8 mouse cellular contexts compared by ENCODE assay signal in the genomic region with DNA sequence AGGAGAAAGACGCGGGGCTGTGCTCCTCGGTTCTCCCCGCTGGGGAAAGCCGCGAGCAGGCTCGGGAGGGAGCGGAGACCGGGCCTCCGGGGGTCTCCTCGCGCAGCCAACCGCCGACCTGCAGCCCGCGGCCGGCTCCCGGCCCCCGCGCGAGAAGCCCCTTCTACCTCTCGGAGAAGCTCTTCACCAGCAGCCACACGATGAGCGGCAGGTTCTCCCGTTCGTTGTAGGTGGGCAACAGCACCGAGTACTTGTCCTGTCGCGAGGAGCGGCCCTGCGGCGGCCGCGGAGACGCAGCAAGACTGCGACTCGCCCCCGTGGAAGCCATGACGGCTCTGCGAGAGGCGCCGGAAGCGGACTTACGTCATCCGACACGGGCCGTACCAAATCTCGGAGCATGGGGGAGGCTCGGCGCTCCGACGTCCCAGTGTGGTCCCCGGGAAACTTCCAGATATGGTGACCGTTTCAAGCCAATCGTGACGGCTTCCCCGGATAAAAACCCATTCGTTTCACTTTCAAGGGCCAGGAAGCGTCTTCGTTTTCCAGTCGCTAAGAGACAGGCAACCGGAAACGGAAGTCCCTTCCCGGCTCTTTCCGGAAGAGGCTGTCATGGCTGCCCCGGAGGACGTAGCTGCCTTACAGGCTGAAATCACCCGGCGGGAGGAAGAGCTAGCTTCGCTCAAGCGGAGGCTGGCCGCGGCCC. TPM values are rescaled to one million over a fixed set of nuclear protein-coding genes. Genes with fewer than 3 reads are reported as not detected.
A peak's percentile ranks its signal among the peaks of the same experiment; 100 is the strongest.
DNase-seq lines count a peak whose midpoint lies in the region; ATAC-seq lines count a peak whose summit lies in the region.

Gm20716 (minus strand) TSS at position 339 of the 703 bp plus-strand sequence.
Dpm1 (minus strand) TSS at position 566 of the 703 bp plus-strand sequence.
Mocs3 (plus strand) TSS at position 597 of the 703 bp plus-strand sequence.

- H3K27me3 ChIP-seq in embryonic facial prominence, embryonic 14.5 days (replicated peaks; ENCODE audit: control insufficient read depth, insufficient read depth, low read length), result no peaks in the 10 kb centered on the region
- no peaks in the 10 kb centered on the region for H3K27me3 ChIP-seq in limb, embryonic 15.5 days

- H3K4me3 ChIP-seq in embryonic facial prominence, embryonic 14.5 days (ENCODE audit: low read depth, low read length), result peak within 1 kb of the TSS; percentile 100
- peak within 1 kb of the TSS; percentile 76 for H3K4me3 ChIP-seq in limb, embryonic 15.5 days

- WGBS in embryonic facial prominence, embryonic 14.5 days, result 0% methylated on average over 61 of the region's 73 CpGs
- WGBS in limb, embryonic 15.5 days, result 0% methylated on average over 73 of the region's 73 CpGs

- H3K36me3 ChIP-seq in embryonic facial prominence, embryonic 14.5 days (ENCODE audit: control insufficient read depth, insufficient read depth, low read length), result peaks cover 41% of the 10 kb centered on the region
- H3K36me3 ChIP-seq in limb, embryonic 15.5 days, result peaks cover 43% of the 10 kb centered on the region

- no peaks in the 10 kb centered on the region for H3K9me3 ChIP-seq in embryonic facial prominence, embryonic 14.5 days (ENCODE audit: control insufficient read depth, low read length)
- H3K9me3 ChIP-seq in limb, embryonic 15.5 days, result no peaks in the 10 kb centered on the region

- DNase-seq in 3T3-L1 (ENCODE audit: low read depth, low spot score), result peak; percentile 93
- DNase-seq in adrenal gland, postnatal 4 days (ENCODE audit: low spot score in 2 of 2), result peak; percentile 69 to 78
- peak; percentile 94 for DNase-seq in embryonic facial prominence, embryonic 14.5 days (ENCODE audit: low spot score)
- DNase-seq in heart, adult 8-10 months (ENCODE audit: low spot score), result peak; percentile 90
- peak; percentile 92 for DNase-seq in kidney, adult 9 months
- DNase-seq in monocyte, adult 2 months (ENCODE audit: low read depth in 1 of 2, low spot score in 2 of 2), result peak; percentile 64 to 84
- DNase-seq in spleen, postnatal 36 days (ENCODE audit: low spot score in 2 of 2), result peak; percentile 81 to 83

- H3K9ac ChIP-seq in embryonic facial prominence, embryonic 14.5 days (ENCODE audit: low read depth, low read length), result peak within 1 kb of the TSS; percentile 95
- H3K9ac ChIP-seq in limb, embryonic 15.5 days, result peak within 1 kb of the TSS; percentile 82

- H3K4me1 ChIP-seq in embryonic facial prominence, embryonic 14.5 days (ENCODE audit: control insufficient read depth, insufficient read depth, low read length), result peaks cover 18% of the 10 kb centered on the region
- H3K4me1 ChIP-seq in limb, embryonic 15.5 days, result peaks cover 31% of the 10 kb centered on the region

- peak; percentile 89 for ATAC-seq in embryonic facial prominence, embryonic 14.5 days (ENCODE audit: low read depth)
- ATAC-seq in limb, embryonic 15.5 days (ENCODE audit: insufficient number of reproducible peaks, low FRiP score, low TSS enrichment, low read depth), result peak; percentile 82

- peak within 1 kb of the TSS; percentile 99 for H3K4me2 ChIP-seq in embryonic facial prominence, embryonic 14.5 days (ENCODE audit: low read depth, low read length)
- peak within 1 kb of the TSS; percentile 99 for H3K4me2 ChIP-seq in limb, embryonic 15.5 days

- H3K27ac ChIP-seq in embryonic facial prominence, embryonic 14.5 days (replicated peaks; ENCODE audit: low read depth, low read length), result peak within 1 kb of the TSS; percentile 93
- peak within 1 kb of the TSS; percentile 95 for H3K27ac ChIP-seq in limb, embryonic 15.5 days

RNA-seq across cellular contexts. Expression of gene Gm20716, which starts in this region (rescaled TPM):
- total RNA-seq in adrenal gland, postnatal 4 days (2021), result 10 to 100 TPM; 34.4 to 43.4 TPM
- 21.5 and 22.0 TPM in 2 replicates for polyA plus RNA-seq in embryonic facial prominence, embryonic 14.5 days (2014; fragmentation: Nextera tagmentation; extraction: Ambion mirVana)
- total RNA-seq in heart, adult 8-10 months (2022), result 10 to 100 TPM; 16.1 to 23.2 (median 19.1) TPM
- 13.4 and 17.7 TPM in 2 replicates for polyA plus RNA-seq in limb, embryonic 15.5 days (2015; fragmentation: Nextera tagmentation; extraction: Ambion mirVana)

RNA-seq across cellular contexts. Expression of gene Dpm1, which starts in this region (rescaled TPM):
- 100 to 1,000 TPM in 1 of 2 experiments, 10 to 100 TPM in 1; 93.0 to 109 TPM for total RNA-seq in adrenal gland, postnatal 4 days (2021)
- polyA plus RNA-seq in embryonic facial prominence, embryonic 14.5 days (2014; fragmentation: Nextera tagmentation; extraction: Ambion mirVana), result 84.6 and 86.6 TPM in 2 replicates
- total RNA-seq in heart, adult 8-10 months (2022), result 10 to 100 TPM; 63.2 to 95.5 (median 78.2) TPM
- polyA plus RNA-seq in limb, embryonic 15.5 days (2015; fragmentation: Nextera tagmentation; extraction: Ambion mirVana), result 90.4 and 92.1 TPM in 2 replicates

RNA-seq across cellular contexts. Expression of gene Mocs3, which starts in this region (rescaled TPM):
- total RNA-seq in adrenal gland, postnatal 4 days (2021), result 10 to 100 TPM; 13.4 to 13.6 TPM
- polyA plus RNA-seq in embryonic facial prominence, embryonic 14.5 days (2014; fragmentation: Nextera tagmentation; extraction: Ambion mirVana), result 8.8 and 8.9 TPM in 2 replicates
- 1 to 10 TPM; 7.3 to 9.7 (median 7.8) TPM for total RNA-seq in heart, adult 8-10 months (2022)
- polyA plus RNA-seq in limb, embryonic 15.5 days (2015; fragmentation: Nextera tagmentation; extraction: Ambion mirVana), result 5.5 and 6.8 TPM in 2 replicates

Comparison
In these comparisons a context has a peak if more than half of its experiments do, and no peak if none do; other contexts are left out.
1. Peak in every context shown above with its lines: DNase-seq, ATAC-seq, H3K4me3 ChIP-seq and H3K27ac ChIP-seq.